Mouse (Mus musculus): ENCODE measurements around the gene Ncs1.

Ncs1 gene

GRCm38 (mm10) chr2:31278483-31278882 is 32.9 kb downstream of the Ncs1 start:
- DNase-seq (ENCODE audit: low read depth, low spot score), result no peak

- DNase-seq (ENCODE audit: low read depth, low spot score), result no peak
Measured at GRCm38 (mm10) chr2:31281138-31281537, 35.5 kb downstream of the Ncs1 start.

GRCm38 (mm10) chr2:31282266-31282665 is 36.6 kb downstream of the Ncs1 start:
- DNase-seq (ENCODE audit: low read depth, low spot score), result no peak

GRCm38 (mm10) chr2:31282880-31283279 is 37.3 kb downstream of the Ncs1 start:
- no peak for DNase-seq (ENCODE audit: low read depth, low spot score)

- no peak for DNase-seq (ENCODE audit: low read depth, low spot score)
Measured at GRCm38 (mm10) chr2:31284531-31284930, 38.9 kb downstream of the Ncs1 start.

GRCm38 (mm10) chr2:31291421-31291820 is 45.8 kb downstream of the Ncs1 start:
- DNase-seq (ENCODE audit: low read depth, low spot score), result peak; percentile 46

GRCm38 (mm10) chr2:31294985-31295384 is 49.4 kb downstream of the Ncs1 start:
- DNase-seq (ENCODE audit: low read depth, low spot score), result peak; percentile 39

GRCm38 (mm10) chr2:31296395-31296794 is 50.8 kb downstream of the Ncs1 start:
- DNase-seq (ENCODE audit: low read depth, low spot score), result no peak

- no peak for DNase-seq (ENCODE audit: low read depth, low spot score)
Measured at GRCm38 (mm10) chr2:31297602-31298268, 52.1 kb downstream of the Ncs1 start.

- no peak for DNase-seq (ENCODE audit: low read depth, low spot score)
Measured at GRCm38 (mm10) chr2:31298814-31299213, 53.2 kb downstream of the Ncs1 start.

- peak; percentile 50 for DNase-seq (ENCODE audit: low read depth, low spot score)
Measured at GRCm38 (mm10) chr2:31299266-31299665, 53.6 kb downstream of the Ncs1 start.

GRCm38 (mm10) chr2:31299996-31300395 is 54.4 kb downstream of the Ncs1 start:
- no peak for DNase-seq (ENCODE audit: low read depth, low spot score)

- no peak for DNase-seq (ENCODE audit: low read depth, low spot score)
Measured at GRCm38 (mm10) chr2:31303177-31303576, 57.6 kb downstream of the Ncs1 start.

GRCm38 (mm10) chr2:31304191-31304590 is 58.6 kb downstream of the Ncs1 start:
- DNase-seq (ENCODE audit: low read depth, low spot score), result no peak

GRCm38 (mm10) chr2:31304801-31305665 is 59.4 kb downstream of the Ncs1 start:
- no peak for DNase-seq (ENCODE audit: low read depth, low spot score)

- DNase-seq (ENCODE audit: low read depth, low spot score), result no peak
Measured at GRCm38 (mm10) chr2:31305684-31306083, 60.1 kb downstream of the Ncs1 start.

- no peak for DNase-seq (ENCODE audit: low read depth, low spot score)
Measured at GRCm38 (mm10) chr2:31308257-31308656, 62.6 kb downstream of the Ncs1 start.

- no peak for DNase-seq (ENCODE audit: low read depth, low spot score)
Measured at GRCm38 (mm10) chr2:31309549-31309948, 63.9 kb downstream of the Ncs1 start.

GRCm38 (mm10) chr2:31314007-31314465 is 68.4 kb downstream of the Ncs1 start, which contains the start of gene Hmcn2:
TSS of gene Hmcn2 (plus strand) at chr2:31314415.
- no peak for DNase-seq (ENCODE audit: low read depth, low spot score)

GRCm38 (mm10) chr2:31318162-31318561 is 72.5 kb downstream of the Ncs1 start:
- no peak for DNase-seq (ENCODE audit: low read depth, low spot score)

GRCm38 (mm10) chr2:31319200-31319599 is 73.6 kb downstream of the Ncs1 start:
- DNase-seq (ENCODE audit: low read depth, low spot score), result no peak

GRCm38 (mm10) chr2:31327186-31327585 is 81.6 kb downstream of the Ncs1 start:
- no peak for DNase-seq (ENCODE audit: low read depth, low spot score)

All from retina, postnatal 7 days (tissue).